Mouse (Mus musculus) thymus, adult 2 months (tissue): ENCODE data around the gene Card14. TPM values are rescaled to one million over a fixed set of nuclear protein-coding genes. Genes with fewer than 3 reads are reported as not detected.

ENCODE experiments used
- DNase-seq: peaks from one replicate; pipeline ENCODE4 v3.0.0; 2021
- H3K27ac ChIP-seq: fragments of 200-500 bp; 2 replicates; pipeline ENCODE4 v1.5.1; 2012; ENCODE audit warnings: low read length, control low read depth; ENCODE audit not compliant: control insufficient read depth, insufficient read depth
- H3K27me3 ChIP-seq: fragments of 200-500 bp; 2 replicates; pipeline ENCODE4 v1.6.1; 2012; ENCODE audit warnings: mild to moderate bottlenecking, low read length, moderate library complexity, mixed read lengths; ENCODE audit not compliant: control insufficient read depth, insufficient read depth
- H3K36me3 ChIP-seq: fragments of 200-500 bp; 2 replicates; pipeline ENCODE4 v1.6.1; 2012; ENCODE audit warnings: mild to moderate bottlenecking, low read length, moderate library complexity; ENCODE audit not compliant: control insufficient read depth, insufficient read depth
- H3K4me1 ChIP-seq: fragments of 200-500 bp; replicated peaks from 2 replicates; pipeline ENCODE4 v1.6.1; 2012; ENCODE audit warnings: low read length; ENCODE audit not compliant: control insufficient read depth, insufficient read depth
- H3K4me3 ChIP-seq: fragments of 200-500 bp; 2 replicates; pipeline ENCODE4 v1.5.1; 2012; ENCODE audit warnings: mild to moderate bottlenecking, low read length, control low read depth, moderate library complexity; ENCODE audit not compliant: control insufficient read depth, insufficient read depth
- CTCF ChIP-seq: fragments of 200-500 bp; IDR thresholded peaks from 2 replicates; pipeline ENCODE4 v1.5.1; 2012; ENCODE audit warnings: mild to moderate bottlenecking, control low read depth, low read length, moderate library complexity, borderline replicate concordance; ENCODE audit not compliant: control insufficient read depth, poor library complexity, insufficient read depth; ENCODE audit errors: extremely low read depth
- POLR2A ChIP-seq: fragments of 200-500 bp; IDR thresholded peaks from 2 replicates; pipeline ENCODE4 v1.6.1; 2012; ENCODE audit warnings: mild to moderate bottlenecking, low read length, control low read depth, moderate library complexity; ENCODE audit not compliant: control insufficient read depth, poor library complexity, insufficient read depth; ENCODE audit errors: extremely low read depth
- WGBS: fragments of 180-500 bp; shearing (Covaris S2); methylation state at CpG from one replicate; pipeline ENCODE4 v1.1.7; 2018; 5-methylcytosine and 5-hydroxymethylcytosine counted together
- polyA plus RNA-seq: library from polyadenylated mRNA; depleted of rRNA; stranded (reverse); fragments of >200 nt; gene quantifications from 2 replicates; pipeline ENCODE4 v1.2.3, GENCODE M21; 2012

The Card14 gene
- polyA plus RNA-seq, 1 experiment, result 0.90 TPM

DNA sequence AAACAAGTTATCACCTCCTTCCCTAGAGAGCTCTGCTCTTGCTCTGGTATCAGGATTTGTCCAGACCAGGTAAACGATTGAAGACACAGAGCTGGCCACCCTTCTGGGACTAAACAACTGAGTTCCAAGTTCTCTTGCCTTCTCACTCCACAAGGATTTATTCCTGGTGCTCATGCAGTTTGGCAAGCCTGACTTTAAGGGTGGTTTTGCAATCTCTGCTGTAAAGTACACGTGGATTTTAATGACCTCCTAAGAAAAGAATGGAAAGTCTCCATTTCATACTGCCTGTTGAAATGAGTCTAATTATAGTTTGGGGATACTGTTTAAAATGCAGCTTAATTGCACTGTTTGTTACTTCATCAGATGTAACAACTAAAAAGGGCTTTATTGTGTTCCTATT, 6.6 kb upstream of the Card14 start:
- H3K27me3 ChIP-seq, result no peaks in the 10 kb centered on the region
- H3K36me3 ChIP-seq, result peaks cover 14% of the 10 kb centered on the region
- WGBS, result 52% methylated on average over 2 of the region's 2 CpGs
- H3K4me1 ChIP-seq, result peaks cover 16% of the 10 kb centered on the region
- no peak for DNase-seq
- no peak overlapping the region for H3K27ac ChIP-seq
- H3K4me3 ChIP-seq, result no peak overlapping the region
- TF ChIP-seq CTCF (no peak), POLR2A (no peak)

DNA sequence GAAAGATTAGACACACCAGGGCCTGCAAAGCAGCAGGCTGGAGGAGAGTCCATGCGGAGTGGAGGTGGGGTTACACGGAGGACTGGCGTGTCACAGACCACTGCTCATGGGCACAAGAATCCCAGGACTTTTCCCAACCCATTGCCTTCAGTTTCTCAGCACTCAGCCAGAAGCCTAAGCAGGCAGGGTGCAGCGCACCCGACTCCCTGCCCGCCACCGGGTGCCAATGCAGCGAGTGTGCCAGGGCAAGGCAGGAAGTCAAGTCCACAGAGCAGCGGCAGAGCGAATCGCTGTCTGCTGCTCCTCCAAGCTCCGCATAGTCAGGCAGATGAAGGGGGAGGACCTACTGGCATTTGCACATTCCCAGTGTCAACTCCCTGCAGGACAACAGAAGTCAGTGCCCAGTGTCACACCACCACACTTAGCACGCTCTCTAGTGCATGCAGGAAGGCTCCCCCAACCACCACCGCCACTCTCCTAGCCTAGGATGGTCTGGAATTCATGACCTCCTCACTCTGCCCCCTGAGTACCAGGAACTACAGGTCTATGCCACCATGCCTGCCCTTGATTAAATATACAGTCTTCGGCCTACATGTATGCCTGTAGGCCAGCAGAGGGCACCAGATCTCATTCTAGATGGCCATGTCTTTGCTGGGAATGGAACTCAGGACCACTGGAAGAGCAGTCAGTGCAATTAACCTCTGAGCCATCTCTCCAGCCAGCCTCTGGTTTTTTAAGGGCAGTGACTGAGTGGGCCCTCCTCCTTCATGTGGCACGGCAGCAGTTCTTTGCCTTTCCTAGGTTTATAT, 2.5 kb upstream of the Card14 start:
- peak; percentile 54 for DNase-seq
- WGBS, result 60% methylated on average over 16 of the region's 16 CpGs
- H3K4me3 ChIP-seq, result no peak overlapping the region
- no peaks in the 10 kb centered on the region for H3K27me3 ChIP-seq
- no peaks in the 10 kb centered on the region for H3K36me3 ChIP-seq
- no peak overlapping the region for H3K27ac ChIP-seq
- H3K4me1 ChIP-seq, result peaks cover 5% of the 10 kb centered on the region
- TF ChIP-seq CTCF (no peak), POLR2A (no peak)

DNA sequence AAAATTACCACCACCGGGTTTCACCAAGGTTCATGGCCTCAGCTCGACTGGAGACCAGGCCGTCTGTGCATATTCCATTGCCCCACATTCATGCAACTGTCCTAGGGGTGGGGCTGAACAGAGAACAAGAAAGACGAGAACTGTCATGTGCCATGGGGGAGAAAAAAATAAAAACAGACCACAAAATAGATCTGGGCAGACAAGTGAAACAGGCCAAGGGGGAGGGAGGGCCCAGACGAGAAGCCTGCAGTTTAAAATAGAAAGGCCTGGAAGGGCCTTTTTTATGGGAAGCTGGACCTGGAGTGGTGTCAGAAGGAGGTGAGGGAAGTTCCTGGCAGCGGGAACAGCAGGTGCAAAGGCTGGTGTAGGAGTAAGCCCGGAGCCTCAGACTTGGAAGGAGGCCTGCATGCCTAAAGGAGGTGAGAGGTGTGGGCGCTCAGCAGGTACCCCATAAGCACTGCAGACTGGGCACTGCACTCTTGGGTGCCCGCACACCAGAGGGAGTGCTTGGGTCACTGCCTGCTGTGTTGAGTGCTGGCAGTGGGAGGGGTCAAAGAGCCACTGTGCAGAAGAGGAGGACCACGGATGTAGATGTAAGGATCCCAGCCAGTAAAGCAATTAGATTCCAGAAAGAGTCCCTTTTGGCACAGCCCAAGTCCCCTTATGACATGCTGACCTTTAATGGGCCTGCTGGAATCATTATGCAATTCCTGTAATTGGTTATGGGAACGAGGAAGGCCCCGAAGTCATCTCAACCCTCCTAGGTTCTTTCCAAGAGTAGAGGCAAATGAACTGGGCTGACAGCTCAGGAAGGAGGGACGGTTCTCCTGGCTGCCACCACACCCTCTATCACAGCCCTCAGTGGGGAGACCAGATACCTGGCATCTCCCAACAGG, 558 bp upstream of the Card14 start:
- no peaks in the 10 kb centered on the region for H3K36me3 ChIP-seq
- DNase-seq, result no peak
- TF ChIP-seq POLR2A, result no peak
- TF ChIP-seq CTCF, result no peak
- no peak overlapping the region for H3K27ac ChIP-seq
- no peaks in the 10 kb centered on the region for H3K27me3 ChIP-seq
- WGBS, result 74% methylated on average over 13 of the region's 13 CpGs
- H3K4me1 ChIP-seq, result no peaks in the 10 kb centered on the region
- H3K4me3 ChIP-seq, result no peak overlapping the region

DNA sequence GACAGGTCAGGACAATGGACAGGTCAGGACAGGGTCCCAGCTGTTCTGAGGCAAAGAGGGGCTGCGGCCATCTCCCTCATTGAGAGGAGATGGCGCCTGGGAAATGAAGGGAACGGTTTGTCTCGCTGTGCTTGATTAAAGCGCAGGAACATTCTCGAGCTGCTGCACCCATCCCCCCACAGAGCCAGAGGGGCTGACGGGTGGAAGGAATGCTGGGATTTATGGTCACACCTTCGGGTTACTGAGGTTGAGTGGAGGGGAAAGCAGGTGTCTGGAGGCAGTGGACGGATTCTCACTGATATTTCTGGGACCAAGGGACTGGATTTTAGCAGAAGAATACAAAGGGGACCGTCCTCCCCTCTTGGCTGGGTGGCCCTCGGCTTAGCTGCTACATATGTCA, 348 bp downstream of the Card14 start:
- Histone ChIP-seq H3K27me3 (no peaks in the 10 kb centered on the region), H3K4me1 (no peaks in the 10 kb centered on the region), H3K4me3 (no peak overlapping the region), H3K27ac (no peak overlapping the region), H3K36me3 (no peaks in the 10 kb centered on the region)
- TF ChIP-seq CTCF (no peak), POLR2A (no peak)
- WGBS, result 61% methylated on average over 11 of the region's 11 CpGs
- no peak for DNase-seq

DNA sequence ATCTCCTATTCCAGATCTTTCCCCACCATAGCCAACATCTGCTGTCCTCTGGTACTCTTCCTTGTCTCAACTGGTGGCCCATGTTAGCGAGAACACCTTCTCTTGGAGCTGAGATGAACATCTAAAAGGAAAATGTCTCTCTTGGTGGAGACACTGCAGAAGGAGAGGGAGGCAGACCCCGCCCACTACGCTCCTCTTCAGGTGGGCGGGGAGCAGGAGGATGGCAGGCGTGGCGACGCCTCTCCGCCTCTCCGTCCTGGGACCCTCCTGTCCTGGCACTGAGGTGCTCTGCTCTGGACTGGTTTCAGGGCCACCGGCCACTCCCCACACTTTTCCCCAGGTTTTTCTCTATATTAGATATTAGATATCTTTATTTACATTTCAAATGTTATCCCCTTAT, 3.1 kb downstream of the Card14 start:
- no peaks in the 10 kb centered on the region for H3K4me1 ChIP-seq
- no peaks in the 10 kb centered on the region for H3K27me3 ChIP-seq
- WGBS, result 34% methylated on average over 10 of the region's 10 CpGs
- H3K36me3 ChIP-seq, result no peaks in the 10 kb centered on the region
- H3K4me3 ChIP-seq, result no peak overlapping the region
- DNase-seq, result no peak
- TF ChIP-seq POLR2A (no peak), CTCF (no peak)
- H3K27ac ChIP-seq, result no peak overlapping the region

GRCm38 (mm10) chr11:119314252-119314936, 6.8 kb downstream of the Card14 start:
- Histone ChIP-seq H3K4me3 (no peak overlapping the region), H3K36me3 (no peaks in the 10 kb centered on the region), H3K27me3 (no peaks in the 10 kb centered on the region), H3K27ac (no peak overlapping the region), H3K4me1 (no peaks in the 10 kb centered on the region)
- DNase-seq, result no peak
- 72% methylated on average over 17 of the region's 17 CpGs for WGBS
- TF ChIP-seq POLR2A (no peak), CTCF (no peak)
